Mouse (Mus musculus): Measurements from ENCODE around the gene Ctbp2.

DNA sequence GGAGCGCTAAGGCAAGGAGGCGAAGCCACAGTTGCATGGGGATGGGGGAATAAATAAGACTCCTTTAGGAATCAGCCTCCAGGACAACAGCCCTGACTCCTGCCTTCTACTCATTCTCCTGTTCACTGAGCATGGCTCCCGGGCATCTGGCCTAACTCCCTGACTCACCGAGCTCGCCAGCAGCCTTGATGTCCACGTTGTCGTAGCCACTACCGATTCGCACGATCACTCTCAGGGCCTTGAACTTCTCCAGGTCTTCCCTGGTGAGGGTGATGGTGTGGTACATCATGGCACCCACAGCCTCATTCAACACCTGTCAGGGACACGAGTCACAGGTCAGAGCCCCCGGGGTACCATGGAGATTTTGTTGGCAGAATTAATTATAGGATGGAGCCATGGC, 125.5 kb downstream of the Ctbp2 start:
- TF ChIP-seq USF1 (IDR thresholded peaks at IDR 0.05; ENCODE audit: low read depth) (no peak), CTCF (IDR thresholded peaks at IDR 0.05; ENCODE audit: control insufficient read depth, insufficient read depth, insufficient read length) (no peak), MYOG (IDR thresholded peaks at IDR 0.05; ENCODE audit: control insufficient read depth, extremely low read depth, insufficient read length) (no peak)
